Mouse (Mus musculus): Measurements from ENCODE around the gene Arhgap5.

DNA sequence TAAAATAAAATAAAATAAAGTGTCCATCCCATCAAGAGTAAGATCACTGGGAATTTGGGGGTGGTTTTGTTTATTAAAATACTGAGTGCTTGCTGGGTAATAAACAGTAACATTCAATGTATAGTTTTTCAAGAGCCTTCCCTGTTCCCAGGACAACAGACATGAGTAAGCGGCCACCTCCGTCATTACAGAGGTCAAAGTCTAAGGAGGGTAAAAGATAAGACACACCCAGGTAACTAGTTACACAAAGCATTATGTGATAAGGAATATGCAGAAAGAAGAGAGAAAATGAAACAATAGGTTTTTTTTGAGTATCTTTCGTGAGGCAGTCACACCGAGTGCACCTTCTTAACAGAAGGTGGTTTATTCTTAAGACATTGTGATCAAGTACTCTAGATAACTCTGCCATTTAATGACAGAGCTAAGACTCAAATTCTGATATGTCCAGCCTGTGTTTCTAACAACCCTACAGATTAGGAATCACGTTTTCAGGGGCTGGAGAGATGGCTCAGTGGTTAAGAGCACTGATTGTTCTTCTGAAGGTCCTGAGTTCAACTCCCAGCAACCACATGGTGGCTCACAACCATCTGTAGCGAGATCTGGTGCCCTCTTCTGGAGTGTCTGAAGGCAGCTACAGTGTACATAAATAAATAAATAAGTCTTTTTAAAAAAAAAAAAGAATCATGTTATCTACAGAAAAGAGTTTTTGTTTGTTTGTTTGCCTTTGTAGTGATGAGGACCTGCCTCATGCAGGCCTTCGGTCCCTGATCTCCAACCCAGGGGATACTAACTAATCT, 91.8 kb downstream of the Arhgap5 start:
- peak; percentile 42; the same call in 1 of the 2 replicates for TF ChIP-seq CTCF (IDR thresholded peaks at IDR 0.05; ENCODE audit: low read depth)
- no peak for TF ChIP-seq EP300 (optimal IDR thresholded peaks at IDR 0.05)

All from stomach, postnatal 0 days (tissue).